Mouse (Mus musculus) layer of hippocampus, adult 9-10 months (tissue): ENCODE results near the gene Ppp1r15a.
"Not testable (repeated sequence)": the region's sequence is repeated elsewhere in the genome, so short reads cannot be mapped to it uniquely, and the experiment has no call there.

Source experiments
- DNase-seq: peaks from one replicate; pipeline ENCODE4 v3.0.0; 2022; ENCODE audit warnings: low spot score

Gene Ppp1r15a

DNA sequence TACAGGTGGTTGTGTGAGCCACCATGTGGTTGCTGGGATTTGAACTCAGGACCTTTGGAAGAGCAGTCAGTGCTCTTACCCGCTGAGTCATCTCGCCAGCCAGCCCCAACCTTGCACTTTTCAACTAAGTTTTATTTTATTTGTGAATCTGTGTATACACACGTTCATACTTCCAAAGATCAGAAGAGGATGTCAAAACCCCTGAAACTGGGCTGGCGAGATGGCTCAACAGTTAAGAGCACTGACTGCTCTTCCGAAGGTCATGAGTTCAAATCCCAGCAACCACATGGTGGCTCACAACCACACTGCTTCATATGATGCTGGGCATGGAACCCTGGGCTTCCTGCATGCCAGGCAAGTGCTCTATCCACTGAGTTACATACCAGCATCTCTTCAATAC, 41.1 kb downstream of the Ppp1r15a start:
- DNase-seq = not testable (repeated sequence)

DNA sequence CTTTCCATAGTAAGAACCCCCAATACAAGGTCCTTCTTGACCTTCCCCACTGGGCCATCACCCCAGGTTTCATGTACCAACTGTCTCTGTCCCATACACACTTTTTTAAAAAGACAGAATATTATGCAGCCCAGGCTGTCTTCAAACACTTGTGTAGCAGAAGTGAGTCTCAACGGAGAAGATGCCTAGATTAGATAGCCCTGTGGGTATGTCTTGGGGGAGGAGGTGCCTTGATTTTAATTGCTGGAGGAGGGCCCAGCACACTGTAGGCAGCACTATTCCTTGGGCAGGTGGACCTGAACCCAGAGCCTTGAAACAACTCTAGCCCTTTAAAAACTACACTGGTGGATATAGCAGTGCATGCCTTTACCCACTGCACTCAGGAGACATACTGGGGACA, 43.9 kb downstream of the Ppp1r15a start:
- no peak for DNase-seq

DNA sequence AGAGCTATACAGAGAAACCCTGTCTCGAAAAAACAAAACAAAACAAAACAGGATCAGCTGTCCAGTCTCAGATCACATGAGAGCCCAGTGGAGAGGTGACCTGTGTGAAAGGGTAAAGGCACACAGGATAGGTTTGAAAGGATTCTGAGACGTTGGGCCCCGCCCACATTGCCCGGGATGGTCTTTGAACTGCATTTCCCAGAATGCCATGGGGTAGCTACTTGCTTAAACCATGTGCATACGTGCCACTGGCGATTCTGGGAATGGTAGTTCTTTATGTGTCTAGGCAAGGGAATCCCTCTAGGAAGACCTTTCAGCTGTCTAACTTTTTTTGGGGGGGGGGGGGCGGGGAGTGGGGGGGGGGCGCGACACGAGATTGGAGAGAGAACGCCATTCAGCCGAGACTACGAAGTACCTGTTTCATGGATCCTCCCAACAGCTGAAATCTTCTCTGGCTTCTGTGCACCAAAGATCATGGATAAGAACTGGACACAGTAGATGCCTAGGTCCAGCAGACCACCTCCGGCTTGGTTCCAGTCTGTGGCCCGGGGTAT, 44.6 kb downstream of the Ppp1r15a start, which contains the start of gene Tulp2:
Tulp2 (plus strand) TSS at position 504 of the 554 bp plus-strand sequence.
- no peak for DNase-seq

DNA sequence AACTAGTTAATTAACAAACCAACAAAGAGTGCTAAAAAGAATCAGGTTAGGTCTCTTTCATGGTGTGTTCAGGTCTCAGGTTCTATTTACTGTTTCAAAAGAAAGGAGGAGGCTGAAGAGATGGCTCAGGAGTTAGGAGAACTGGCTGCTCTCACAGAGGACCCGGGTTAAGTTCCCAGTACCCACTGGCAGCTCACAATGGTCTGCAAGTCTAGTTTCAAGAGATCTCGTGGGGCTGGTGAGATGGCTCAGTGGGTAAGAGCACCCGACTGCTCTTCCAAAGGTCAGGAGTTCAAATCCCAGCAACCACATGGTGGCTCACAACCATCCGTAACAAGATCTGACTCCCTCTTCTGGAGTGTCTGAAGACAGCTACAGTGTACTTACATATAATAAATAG, 45.8 kb downstream of the Ppp1r15a start:
- DNase-seq = not testable (repeated sequence)

DNA sequence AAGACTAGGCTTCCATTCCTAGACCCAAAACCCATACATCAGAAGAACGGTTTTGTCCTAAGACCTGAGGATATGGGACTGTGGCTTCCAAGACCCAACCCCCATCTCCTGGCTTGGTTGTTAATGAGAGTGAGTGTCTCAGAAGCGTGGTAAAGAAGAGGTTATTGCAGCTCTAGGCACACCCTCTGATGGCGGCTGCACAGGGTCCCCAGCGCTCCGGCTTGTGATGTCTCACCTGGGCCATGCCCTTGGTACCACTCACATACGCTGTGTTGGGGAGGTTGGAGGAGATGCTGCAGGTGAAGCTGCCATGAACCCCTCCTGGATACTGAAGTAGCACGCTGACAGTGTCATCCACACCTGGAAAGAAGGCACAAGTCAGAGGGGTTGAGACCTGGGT, 47.3 kb downstream of the Ppp1r15a start:
- DNase-seq = no peak

DNA sequence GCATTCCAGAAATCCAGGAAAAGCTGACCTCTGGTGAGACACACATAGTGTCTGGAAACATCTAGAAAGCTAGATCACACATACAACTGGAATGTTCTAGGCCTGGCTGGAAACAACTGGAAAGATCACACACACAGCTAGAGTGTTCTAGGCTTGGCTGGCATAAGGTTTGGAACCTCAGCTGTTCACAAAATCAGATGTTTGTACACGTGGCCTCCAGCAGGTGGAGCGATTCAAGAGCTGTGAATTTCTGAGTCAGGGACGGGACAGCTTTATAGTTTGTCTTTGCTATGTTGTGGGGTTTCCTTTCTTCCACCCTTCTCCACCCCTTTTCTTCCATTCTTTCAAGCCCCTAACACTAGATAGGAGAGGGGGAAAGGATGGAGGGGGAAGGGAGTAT, 49.1 kb downstream of the Ppp1r15a start:
- no peak for DNase-seq

DNA sequence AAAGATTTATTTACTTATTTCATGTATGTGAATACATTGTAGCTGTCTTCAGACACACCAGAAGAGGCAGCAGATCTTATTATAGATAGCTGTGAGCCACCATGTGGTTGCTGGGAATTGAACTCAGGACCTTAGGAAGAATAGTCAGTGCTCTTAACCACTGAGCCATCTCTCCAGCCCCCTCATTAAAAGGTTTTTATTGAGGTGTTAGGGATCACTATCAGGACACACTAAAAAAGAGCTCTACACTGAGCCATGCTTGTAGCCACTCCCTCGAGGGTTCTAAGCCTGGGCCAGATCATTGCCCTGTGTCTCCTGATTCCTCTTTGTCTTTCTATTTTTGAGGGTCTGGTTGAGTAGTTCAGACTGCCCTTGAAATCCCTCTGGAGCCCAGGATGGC, 49.6 kb downstream of the Ppp1r15a start:
- DNase-seq = no peak

DNA sequence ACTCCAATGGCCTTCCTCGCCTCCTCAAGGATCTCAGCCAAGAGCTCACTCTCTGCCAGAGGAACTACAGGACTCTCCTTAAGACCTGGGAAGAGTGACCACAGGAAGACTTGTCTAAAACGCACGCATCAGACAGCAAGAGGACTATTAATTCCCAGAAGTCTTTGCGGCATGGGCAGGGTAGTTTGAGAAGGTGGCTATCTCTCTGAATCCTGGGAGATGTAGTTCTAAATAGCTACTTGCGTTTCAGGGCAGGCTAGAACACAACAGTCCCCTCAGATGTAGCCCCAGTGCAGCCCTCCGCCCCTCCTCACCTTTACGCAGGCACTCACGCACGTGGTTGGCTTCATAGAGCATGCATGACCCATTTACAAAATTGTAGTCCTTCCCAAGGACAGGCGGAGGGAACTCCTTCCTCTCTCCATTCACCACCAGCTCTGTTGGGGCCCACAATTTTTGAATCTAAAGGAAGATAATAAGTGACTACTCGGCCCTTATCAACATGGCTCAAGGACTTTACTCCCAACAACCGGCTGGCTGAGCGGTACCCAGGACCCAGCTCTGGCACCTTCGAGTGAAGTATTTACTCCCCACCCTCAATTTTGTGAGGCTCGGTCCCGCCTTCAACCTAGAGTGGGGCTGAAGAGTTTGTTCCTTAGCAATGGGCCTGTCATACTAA, 50.6 kb downstream of the Ppp1r15a start:
- DNase-seq = no peak
